Mouse (Mus musculus): ENCODE results near the gene Atxn1. TPM values are rescaled to one million over a fixed set of nuclear protein-coding genes. Genes with fewer than 3 reads are reported as not detected.

Gene Atxn1
- polyA plus RNA-seq, 1 experiment from 2014 or later, result 6.3 TPM

GRCm38 (mm10) chr13:45940714-45941113, 24.1 kb downstream of the Atxn1 start:
- Histone ChIP-seq H3K4me2 (replicated peaks) (no peak overlapping the region), H3K27ac (no peak overlapping the region), H3K4me3 (replicated peaks) (no peak overlapping the region), H3K4me1 (replicated peaks) (no peaks in the 10 kb centered on the region), H3K9ac (replicated peaks) (no peak overlapping the region), H3K36me3 (peaks cover 26% of the 10 kb centered on the region), H3K9me3 (no peaks in the 10 kb centered on the region), H3K27me3 (no peaks in the 10 kb centered on the region)
- no peak for ATAC-seq
- WGBS, result 89% methylated on average over 4 of the region's 4 CpGs

DNA sequence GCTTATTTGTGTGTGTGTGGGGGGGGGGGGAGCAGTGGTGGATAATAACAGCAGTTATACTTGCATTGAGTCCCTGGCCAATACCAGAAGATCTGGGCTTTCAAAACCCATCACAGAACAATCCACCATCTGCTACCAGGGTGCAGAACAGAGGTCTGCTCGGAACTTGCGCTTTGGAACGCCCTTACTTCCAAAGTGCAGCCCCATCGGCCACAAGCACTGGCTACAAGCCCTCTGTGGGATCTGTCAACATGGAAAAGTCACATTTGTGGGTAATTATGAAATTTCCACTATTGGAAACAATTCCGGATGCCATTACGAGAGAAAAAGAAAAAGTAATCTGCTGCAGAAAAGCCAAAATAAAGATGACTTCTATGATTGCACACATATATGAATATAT, 25.2 kb downstream of the Atxn1 start:
- WGBS, result 91% methylated on average over 6 of the region's 6 CpGs
- Histone ChIP-seq H3K27me3 (no peaks in the 10 kb centered on the region), H3K9me3 (no peaks in the 10 kb centered on the region), H3K4me3 (replicated peaks) (no peak overlapping the region), H3K36me3 (peaks cover 20% of the 10 kb centered on the region), H3K4me2 (replicated peaks) (no peak overlapping the region), H3K9ac (replicated peaks) (no peak overlapping the region), H3K4me1 (replicated peaks) (0 out of 2 replicates have a peak, but pooled peaks cover 2% of the 10 kb centered on the region), H3K27ac (no peak overlapping the region)
- no peak for ATAC-seq

GRCm38 (mm10) chr13:45938083-45938482, 26.7 kb downstream of the Atxn1 start:
- no peaks in the 10 kb centered on the region for H3K9me3 ChIP-seq
- H3K4me3 ChIP-seq (replicated peaks), result no peak overlapping the region
- H3K9ac ChIP-seq (replicated peaks), result no peak overlapping the region
- no peak overlapping the region for H3K27ac ChIP-seq
- 80% methylated on average over 5 of the region's 5 CpGs for WGBS
- H3K4me2 ChIP-seq (replicated peaks), result no peak overlapping the region
- H3K36me3 ChIP-seq, result peaks cover 13% of the 10 kb centered on the region
- ATAC-seq, result no peak
- no peaks in the 10 kb centered on the region for H3K27me3 ChIP-seq
- H3K4me1 ChIP-seq (replicated peaks), result peaks cover 9% of the 10 kb centered on the region; the same call in 1 of the 2 replicates

DNA sequence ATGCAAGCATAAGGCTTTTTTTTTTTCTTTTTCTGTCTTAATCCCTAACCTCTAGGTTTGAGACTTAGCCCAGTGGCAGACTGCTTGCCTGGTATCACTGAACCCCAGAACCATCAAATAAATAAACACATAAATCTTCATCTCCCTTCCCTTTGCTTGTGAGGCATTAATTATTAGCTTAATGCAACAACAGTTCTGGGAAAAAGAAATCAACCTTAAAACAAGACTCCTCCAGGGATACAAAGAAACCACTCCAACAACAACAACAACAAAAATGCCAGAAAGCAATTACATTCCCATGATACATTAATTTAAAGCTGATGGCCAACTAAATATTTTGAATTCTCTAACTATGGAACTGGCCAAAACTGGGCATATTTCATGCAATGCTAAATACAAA, 28.0 kb downstream of the Atxn1 start:
- no peak overlapping the region for H3K4me3 ChIP-seq (replicated peaks)
- H3K9me3 ChIP-seq, result no peaks in the 10 kb centered on the region
- peaks cover 9% of the 10 kb centered on the region; the same call in 1 of the 2 replicates for H3K4me1 ChIP-seq (replicated peaks)
- no peak overlapping the region for H3K27ac ChIP-seq
- peaks cover 13% of the 10 kb centered on the region for H3K36me3 ChIP-seq
- no peak for ATAC-seq
- no peak overlapping the region for H3K9ac ChIP-seq (replicated peaks)
- no peak overlapping the region for H3K4me2 ChIP-seq (replicated peaks)
- no peaks in the 10 kb centered on the region for H3K27me3 ChIP-seq

DNA sequence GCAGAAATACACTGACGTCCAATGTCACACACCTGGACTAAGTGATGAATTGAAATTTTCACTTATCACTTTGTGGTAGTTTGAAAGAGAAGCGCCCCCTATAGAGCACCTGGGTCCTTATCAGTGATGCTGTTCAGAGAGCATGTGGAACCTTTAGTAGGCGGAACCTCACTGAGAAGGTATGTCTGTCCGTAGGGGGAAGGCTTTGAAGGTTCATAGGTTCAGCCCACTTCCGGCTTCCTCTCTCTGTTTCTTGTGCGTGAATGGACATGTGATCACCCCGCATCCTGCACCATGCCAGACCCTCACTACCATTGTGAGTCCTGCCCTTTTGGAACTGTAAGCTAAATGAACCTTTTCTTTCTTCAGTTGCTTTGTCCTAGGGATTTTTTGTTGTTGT, 29.0 kb downstream of the Atxn1 start:
- Histone ChIP-seq H3K4me3 (replicated peaks) (no peak overlapping the region), H3K4me1 (replicated peaks) (peaks cover 9% of the 10 kb centered on the region; the same call in 1 of the 2 replicates), H3K4me2 (replicated peaks) (no peak overlapping the region), H3K27me3 (no peaks in the 10 kb centered on the region), H3K36me3 (peaks cover 5% of the 10 kb centered on the region; the same call in 1 of the 2 replicates), H3K9ac (replicated peaks) (no peak overlapping the region), H3K27ac (no peak overlapping the region), H3K9me3 (no peaks in the 10 kb centered on the region)
- WGBS, result 79% methylated on average over 7 of the region's 7 CpGs
- ATAC-seq, result no peak

DNA sequence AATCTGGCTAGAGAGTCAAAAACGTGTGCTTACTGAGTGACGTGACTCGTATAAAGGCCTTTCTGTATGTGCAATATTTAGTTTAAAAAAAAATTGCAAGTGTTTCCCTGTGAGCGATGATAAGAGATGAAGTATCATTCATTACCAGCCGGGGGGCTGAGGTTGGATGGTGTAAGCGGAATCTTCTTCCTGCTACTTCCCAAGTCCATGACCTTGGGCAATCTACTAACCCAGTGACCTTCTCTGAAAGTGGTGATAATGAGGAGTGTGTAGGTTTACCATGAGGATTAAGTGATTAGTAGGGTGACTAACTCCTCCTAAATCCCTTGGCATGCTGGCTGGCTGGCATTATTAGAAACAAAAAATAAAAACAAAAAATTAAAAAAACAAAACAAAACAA, 30.0 kb downstream of the Atxn1 start:
- Histone ChIP-seq H3K27ac (no peak overlapping the region), H3K36me3 (peaks cover 5% of the 10 kb centered on the region; the same call in 1 of the 2 replicates), H3K9me3 (no peaks in the 10 kb centered on the region), H3K4me1 (replicated peaks) (peaks cover 9% of the 10 kb centered on the region; the same call in 1 of the 2 replicates), H3K9ac (replicated peaks) (no peak overlapping the region), H3K4me3 (replicated peaks) (no peak overlapping the region), H3K27me3 (no peaks in the 10 kb centered on the region), H3K4me2 (replicated peaks) (no peak overlapping the region)
- 75% methylated on average over 6 of the region's 6 CpGs for WGBS
- no peak for ATAC-seq

- H3K27me3 ChIP-seq, result no peaks in the 10 kb centered on the region
- H3K9me3 ChIP-seq, result no peaks in the 10 kb centered on the region
- no peak overlapping the region for H3K4me3 ChIP-seq (replicated peaks)
- peak overlapping the region; percentile 31; the same call in 1 of the 2 replicates for H3K27ac ChIP-seq
- WGBS, result 72% methylated on average over 7 of the region's 7 CpGs
- ATAC-seq, result no peak
- H3K4me1 ChIP-seq (replicated peaks), result peaks cover 9% of the 10 kb centered on the region; the same call in 1 of the 2 replicates
- H3K9ac ChIP-seq (replicated peaks), result no peak overlapping the region
- H3K4me2 ChIP-seq (replicated peaks), result no peak overlapping the region
- H3K36me3 ChIP-seq, result peaks cover 5% of the 10 kb centered on the region; the same call in 1 of the 2 replicates
Measured at GRCm38 (mm10) chr13:45934085-45934484, 30.7 kb downstream of the Atxn1 start.

GRCm38 (mm10) chr13:45932491-45932921, 32.3 kb downstream of the Atxn1 start:
- no peak for ATAC-seq

GRCm38 (mm10) chr13:45931891-45932290, 32.9 kb downstream of the Atxn1 start:
- Histone ChIP-seq H3K27me3 (no peaks in the 10 kb centered on the region), H3K4me3 (replicated peaks) (no peak overlapping the region), H3K4me2 (replicated peaks) (no peak overlapping the region), H3K36me3 (no peaks in the 10 kb centered on the region), H3K9me3 (no peaks in the 10 kb centered on the region), H3K27ac (no peak overlapping the region), H3K9ac (replicated peaks) (no peak overlapping the region), H3K4me1 (replicated peaks) (peaks cover 9% of the 10 kb centered on the region; the same call in 1 of the 2 replicates)
- ATAC-seq, result no peak
- 50% methylated on average over 1 of the region's 1 CpGs for WGBS

More at GRCm38 (mm10) chr13:45932491-45932921, 32.3 kb downstream of the Atxn1 start:
- Histone ChIP-seq H3K27me3 (no peaks in the 10 kb centered on the region), H3K4me2 (replicated peaks) (no peak overlapping the region), H3K9me3 (no peaks in the 10 kb centered on the region), H3K4me3 (replicated peaks) (no peak overlapping the region), H3K4me1 (replicated peaks) (peaks cover 9% of the 10 kb centered on the region; the same call in 1 of the 2 replicates), H3K27ac (no peak overlapping the region), H3K9ac (replicated peaks) (no peak overlapping the region), H3K36me3 (no peaks in the 10 kb centered on the region)
- 82% methylated on average over 8 of the region's 8 CpGs for WGBS

DNA sequence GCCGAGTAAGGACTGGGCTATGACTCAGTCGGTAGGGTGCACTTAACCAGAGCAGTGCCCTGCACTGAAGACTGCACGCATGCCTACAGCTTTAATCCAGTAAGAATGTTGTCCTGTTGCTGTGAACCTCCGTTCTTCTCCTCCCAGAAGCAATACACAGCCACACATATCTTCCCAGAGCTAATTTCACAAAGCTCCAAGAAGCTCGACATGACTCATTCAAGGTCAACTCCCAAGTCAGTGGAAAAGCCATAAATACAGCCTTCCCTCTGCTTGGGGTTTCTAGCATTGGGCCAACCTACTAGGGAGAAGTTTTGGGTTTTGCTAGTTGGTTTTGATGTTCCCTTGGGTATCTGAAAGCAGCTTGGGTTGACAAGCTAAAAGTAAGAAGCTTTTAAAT, 33.6 kb downstream of the Atxn1 start:
- WGBS, result 96% methylated on average over 5 of the region's 5 CpGs
- no peak for ATAC-seq
- Histone ChIP-seq H3K9ac (replicated peaks) (no peak overlapping the region), H3K4me1 (replicated peaks) (peaks cover 9% of the 10 kb centered on the region; the same call in 1 of the 2 replicates), H3K27me3 (no peaks in the 10 kb centered on the region), H3K4me2 (replicated peaks) (no peak overlapping the region), H3K36me3 (no peaks in the 10 kb centered on the region), H3K27ac (no peak overlapping the region), H3K9me3 (no peaks in the 10 kb centered on the region), H3K4me3 (replicated peaks) (no peak overlapping the region)

GRCm38 (mm10) chr13:45929744-45930143, 35.1 kb downstream of the Atxn1 start:
- WGBS, result 68% methylated on average over 5 of the region's 5 CpGs
- no peaks in the 10 kb centered on the region for H3K9me3 ChIP-seq
- no peaks in the 10 kb centered on the region for H3K36me3 ChIP-seq
- no peaks in the 10 kb centered on the region for H3K27me3 ChIP-seq
- H3K27ac ChIP-seq, result no peak overlapping the region
- ATAC-seq, result no peak
- no peak overlapping the region for H3K9ac ChIP-seq (replicated peaks)
- H3K4me1 ChIP-seq (replicated peaks), result peaks cover 7% of the 10 kb centered on the region; the same call in 1 of the 2 replicates
- no peak overlapping the region for H3K4me2 ChIP-seq (replicated peaks)
- H3K4me3 ChIP-seq (replicated peaks), result no peak overlapping the region

DNA sequence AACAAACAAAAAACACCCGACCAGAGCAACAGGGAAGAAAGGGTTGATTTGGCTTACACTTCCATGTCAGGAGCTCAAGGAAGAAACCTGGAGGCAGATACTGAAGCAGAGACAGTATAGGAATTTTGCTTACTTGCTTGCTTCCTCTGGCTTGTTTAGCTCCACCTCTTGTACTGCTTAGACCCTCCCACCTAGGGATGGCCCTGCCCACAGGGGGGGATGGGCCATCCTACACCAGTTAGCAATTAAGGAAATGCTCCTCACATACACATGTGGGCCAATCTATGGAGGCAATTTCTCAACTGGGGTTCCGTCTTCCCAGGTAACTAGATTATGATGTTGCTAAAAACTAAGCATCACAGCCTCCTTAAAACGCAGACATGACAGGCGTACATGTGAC, 39.5 kb downstream of the Atxn1 start:
- WGBS, result 89% methylated on average over 4 of the region's 4 CpGs
- Histone ChIP-seq H3K4me1 (replicated peaks) (0 out of 2 replicates have a peak, but pooled peaks cover 3% of the 10 kb centered on the region), H3K9me3 (no peaks in the 10 kb centered on the region), H3K36me3 (no peaks in the 10 kb centered on the region), H3K9ac (replicated peaks) (no peak overlapping the region), H3K27ac (no peak overlapping the region), H3K4me2 (replicated peaks) (no peak overlapping the region), H3K4me3 (replicated peaks) (no peak overlapping the region), H3K27me3 (no peaks in the 10 kb centered on the region)
- no peak for ATAC-seq

DNA sequence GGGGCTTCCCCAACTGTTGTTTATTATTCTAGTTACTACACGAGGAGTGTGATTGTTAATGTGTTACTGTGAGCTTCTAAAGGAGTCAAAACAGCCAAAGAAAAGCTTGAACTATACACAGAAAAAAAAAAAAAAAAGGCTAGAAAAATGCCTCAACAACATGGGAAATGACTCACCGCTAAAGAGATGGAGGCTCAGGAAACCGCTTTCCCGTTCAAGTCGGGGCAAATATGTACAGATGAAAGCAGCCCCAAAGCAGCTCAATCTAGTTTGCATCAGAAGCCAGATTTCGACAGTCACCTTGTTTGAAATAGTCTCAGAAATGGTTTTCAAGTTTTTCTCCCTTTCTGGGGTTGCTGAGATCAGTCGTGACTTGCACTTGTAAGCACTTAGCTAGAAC, 40.3 kb downstream of the Atxn1 start:
- Histone ChIP-seq H3K9ac (replicated peaks) (no peak overlapping the region), H3K9me3 (no peaks in the 10 kb centered on the region), H3K4me1 (replicated peaks) (0 out of 2 replicates have a peak, but pooled peaks cover 3% of the 10 kb centered on the region), H3K4me3 (replicated peaks) (no peak overlapping the region), H3K36me3 (no peaks in the 10 kb centered on the region), H3K4me2 (replicated peaks) (no peak overlapping the region), H3K27ac (no peak overlapping the region), H3K27me3 (no peaks in the 10 kb centered on the region)
- no peak for ATAC-seq
- 89% methylated on average over 7 of the region's 7 CpGs for WGBS
